Mouse (Mus musculus) granulocyte monocyte progenitor cell, adult 5-6 weeks (primary cell): ENCODE results near the gene Prr12. TPM values are rescaled to one million over a fixed set of nuclear protein-coding genes. Genes with fewer than 3 reads are reported as not detected.

ENCODE experiments used
- ATAC-seq: replicated peaks from 2 replicates; pipeline ENCODE4 v1.8.0; 2016; ENCODE audit warnings: mild to moderate bottlenecking, moderate TSS enrichment, inconsistent platforms; ENCODE audit not compliant: poor library complexity, severe bottlenecking
- total RNA-seq, 2 experiments: library from RNA; stranded (forward) in 1 of 2; stranded (reverse) in 1 of 2; fragments of 200-712, 200-1000 nt in 1 of 2; fragments of >200 nt in 1 of 2; fragmentation: Nextera tagmentation in 1 of 2; gene quantifications; 2 replicates each; pipeline ENCODE4 v1.2.3; 2014 to 2017

Prr12 gene
- total RNA-seq, 2 experiments from 2014 or later: 4.1 to 21.1 TPM

DNA sequence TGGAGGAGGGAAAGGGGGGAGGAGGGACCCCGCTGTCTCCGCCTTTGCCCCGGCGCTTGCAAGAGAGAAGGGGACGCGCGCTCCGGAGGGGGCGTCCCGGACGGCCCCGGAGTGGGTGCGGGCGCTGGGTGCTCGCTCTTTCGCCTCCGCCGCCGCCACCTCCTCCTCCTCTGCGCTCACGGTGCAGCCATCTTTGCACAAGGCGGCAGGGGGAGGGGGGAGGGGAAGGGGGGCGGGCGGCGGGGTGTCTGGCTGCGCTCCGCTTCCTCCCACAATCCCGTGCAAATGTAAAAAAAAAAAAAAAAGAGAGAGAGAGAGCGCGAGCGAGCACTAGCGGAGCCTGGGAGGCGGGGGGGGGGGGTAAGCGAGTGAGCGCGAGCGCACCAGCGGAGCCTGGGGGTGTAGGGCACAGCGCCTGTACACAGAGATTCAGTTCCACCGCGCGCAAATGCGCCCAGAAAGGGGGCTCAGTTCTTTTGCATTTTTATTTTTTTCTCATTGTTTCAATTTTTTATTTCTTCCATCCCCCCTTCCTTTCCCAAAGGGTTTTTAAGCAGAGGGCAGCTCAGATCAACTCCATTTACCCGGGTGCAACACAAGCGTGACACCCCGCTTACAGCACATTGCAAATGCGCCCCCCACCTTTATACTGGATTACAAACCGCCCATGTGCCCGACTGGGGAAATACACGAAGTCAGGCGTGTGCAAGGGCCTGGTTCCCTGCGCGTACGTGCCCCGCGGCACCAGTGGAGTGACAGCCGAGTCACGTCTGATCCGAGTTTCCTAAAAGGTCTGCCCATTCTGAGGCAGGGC, 643 bp upstream of the Prr12 start:
- ATAC-seq: peak; percentile 31

GRCm38 (mm10) chr7:45052181-45052861, 360 bp downstream of the Prr12 start:
- no peak for ATAC-seq

DNA sequence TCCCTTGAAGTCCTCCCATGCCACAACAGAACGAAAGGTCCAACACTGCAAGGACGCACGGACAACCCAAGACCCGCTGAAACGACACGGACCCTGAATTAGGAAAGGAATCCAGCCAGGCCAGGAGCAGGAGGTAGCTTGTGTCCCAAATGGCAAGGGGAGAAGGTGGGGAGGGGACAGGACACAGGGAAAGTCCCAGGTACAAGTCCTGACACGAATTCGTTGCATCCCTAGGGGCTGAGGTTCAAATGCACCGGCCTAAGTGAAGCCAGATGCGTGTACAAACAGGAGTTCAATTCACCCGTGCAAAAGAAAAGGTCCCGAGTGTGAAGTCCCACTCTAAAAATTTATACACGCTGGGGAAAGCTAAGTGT, 1.1 kb downstream of the Prr12 start:
- no peak for ATAC-seq

GRCm38 (mm10) chr7:45050945-45051600, 1.6 kb downstream of the Prr12 start:
- peak; percentile 6; the same call in 1 of the 2 replicates for ATAC-seq

DNA sequence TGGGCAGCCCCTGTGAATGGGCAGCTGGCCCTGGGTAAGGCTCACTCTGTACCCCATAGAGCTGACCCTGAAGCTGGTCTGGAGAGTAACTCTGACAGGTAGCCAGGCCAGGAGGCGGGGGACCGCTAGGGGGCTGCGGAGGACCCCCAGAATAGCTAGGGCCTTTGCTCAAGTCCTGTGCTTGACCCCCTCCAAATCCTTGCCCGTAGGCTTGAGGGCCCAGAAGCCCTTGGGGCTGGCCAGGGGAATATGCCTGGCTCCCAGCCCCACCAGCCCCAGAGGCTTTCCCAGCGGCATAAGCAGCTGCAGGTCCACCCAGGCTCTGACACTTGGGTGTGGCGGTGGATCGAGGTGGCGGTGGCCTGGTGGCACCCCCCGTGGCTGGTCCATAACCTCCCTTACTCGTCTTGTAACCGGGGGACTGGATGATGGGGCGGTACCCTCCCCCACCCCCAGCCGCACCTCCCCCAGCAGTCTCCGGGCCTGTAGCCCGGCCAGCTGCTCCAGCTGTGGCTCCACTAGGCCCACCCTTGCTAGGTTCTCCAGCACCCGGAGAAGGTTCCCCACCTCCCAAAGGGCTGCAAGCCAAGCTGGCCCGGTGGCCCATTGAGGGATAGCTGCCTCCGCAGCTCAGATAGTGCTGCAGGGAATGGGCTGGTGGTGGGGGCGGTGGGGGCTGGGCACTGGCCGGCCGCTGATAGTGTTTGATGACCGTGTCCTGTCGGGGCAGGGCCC, 3.6 kb downstream of the Prr12 start:
- ATAC-seq: no peak

DNA sequence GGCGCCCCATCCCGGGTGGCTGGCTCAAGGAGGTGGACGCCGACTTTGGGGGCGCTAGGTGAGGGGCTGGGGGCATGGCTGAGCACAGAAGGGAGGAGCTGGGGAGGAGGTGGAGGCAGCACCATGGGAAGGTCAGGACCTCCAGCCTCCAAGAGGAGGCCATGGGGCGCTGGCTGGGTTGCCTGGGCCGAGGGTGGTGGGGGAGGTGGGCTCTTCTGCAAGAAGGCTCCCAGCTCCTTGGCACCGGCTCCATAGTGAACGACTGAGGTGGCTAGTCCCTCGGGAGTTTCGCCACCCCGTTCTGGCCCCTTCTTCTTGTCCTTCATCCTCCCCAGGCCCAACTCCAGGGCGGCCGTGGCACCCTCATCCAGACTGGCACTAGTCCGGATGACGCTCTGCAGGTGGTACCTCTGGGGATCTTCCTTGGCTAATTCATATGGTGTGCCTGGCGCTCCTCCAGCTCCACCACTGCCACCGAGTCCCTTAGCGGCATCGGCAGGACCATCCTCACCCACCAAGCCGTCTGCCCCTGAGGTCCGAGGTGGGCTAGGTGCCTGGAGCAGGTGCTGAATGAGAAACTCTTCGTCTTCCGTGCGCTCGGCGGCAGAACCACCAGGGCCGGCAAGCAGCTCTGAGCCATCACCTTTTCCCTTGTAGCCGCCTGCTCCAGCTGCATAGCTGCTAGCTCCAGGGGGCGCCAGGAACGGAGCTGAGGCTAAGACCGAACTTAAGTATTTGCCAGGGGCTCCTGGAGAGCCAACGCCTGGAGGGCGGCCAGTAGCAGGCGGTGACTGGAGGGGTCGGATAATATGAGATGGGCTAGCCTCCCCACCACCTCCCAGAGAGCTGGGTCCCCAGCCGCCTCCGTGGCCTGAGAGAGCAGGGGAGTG, 4.4 kb downstream of the Prr12 start:
- no peak for ATAC-seq

DNA sequence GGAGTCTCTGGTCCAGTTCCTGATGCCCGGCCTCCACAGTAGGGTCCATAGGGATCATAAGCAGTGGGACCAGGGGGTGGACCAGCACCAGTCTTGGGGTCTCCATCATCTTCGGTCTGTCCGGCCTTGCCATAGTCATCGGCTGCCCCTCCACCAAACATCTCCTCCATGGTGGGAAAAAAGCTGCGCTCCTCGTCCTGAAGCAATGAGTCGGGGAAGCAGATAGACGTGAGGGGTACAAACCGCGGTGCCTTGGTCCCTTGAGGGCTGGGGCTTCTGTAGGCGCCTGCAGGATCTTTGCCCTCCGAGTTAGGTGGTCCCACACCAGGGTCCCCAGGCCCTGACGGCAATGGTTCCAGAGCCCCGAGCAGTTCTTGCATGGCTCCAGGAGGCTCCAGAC, 5.2 kb downstream of the Prr12 start:
- ATAC-seq: no peak

DNA sequence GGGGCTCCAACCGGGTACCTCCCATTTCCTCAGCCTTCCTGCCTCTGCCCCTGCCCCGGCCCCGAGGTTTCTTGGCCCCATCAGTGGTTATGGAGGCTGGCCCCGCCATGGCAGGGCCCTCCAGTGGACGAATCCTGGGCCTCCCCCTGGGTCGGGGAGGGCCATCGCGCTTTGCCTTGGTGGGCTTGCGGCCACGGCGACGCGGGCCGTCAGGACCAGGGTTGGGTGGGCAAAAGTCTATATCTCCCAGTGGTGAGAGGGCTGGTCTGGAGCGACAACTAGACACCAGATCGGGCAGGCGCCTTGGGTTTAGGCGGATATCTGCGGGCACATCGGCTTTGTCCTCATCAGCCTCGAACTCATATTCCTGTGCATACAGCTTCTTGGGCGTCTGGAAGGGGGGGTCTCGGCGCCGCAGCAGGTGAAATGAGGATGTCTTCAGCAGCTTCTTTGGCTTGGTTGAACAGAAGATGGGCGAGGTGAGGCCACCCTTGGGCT, 5.8 kb downstream of the Prr12 start:
- ATAC-seq: no peak

DNA sequence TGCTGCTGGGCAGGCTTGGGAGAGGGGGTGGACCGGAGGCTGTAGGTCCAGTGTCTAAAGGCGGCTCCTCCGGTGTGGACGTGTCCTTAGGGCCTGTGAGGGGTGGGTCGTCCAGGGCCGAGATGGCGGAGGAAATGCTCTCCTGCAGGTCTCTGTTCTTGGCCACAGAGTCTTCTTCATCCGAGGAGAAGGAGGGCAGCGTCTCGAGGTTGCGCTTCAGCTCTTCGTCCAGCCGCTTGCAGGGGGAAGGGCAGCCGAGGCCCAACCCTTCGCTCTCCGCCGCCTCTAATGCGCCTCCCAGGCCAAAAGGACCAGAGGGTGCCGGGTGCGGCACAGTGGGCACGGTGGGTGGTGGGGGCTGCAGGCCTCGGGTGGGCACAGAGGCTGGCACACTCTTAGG, 6.9 kb downstream of the Prr12 start:
- ATAC-seq: no peak

- ATAC-seq: no peak
Measured at GRCm38 (mm10) chr7:45043307-45043706, 9.4 kb downstream of the Prr12 start.

GRCm38 (mm10) chr7:45040851-45041250, 11.8 kb downstream of the Prr12 start:
- no peak for ATAC-seq

DNA sequence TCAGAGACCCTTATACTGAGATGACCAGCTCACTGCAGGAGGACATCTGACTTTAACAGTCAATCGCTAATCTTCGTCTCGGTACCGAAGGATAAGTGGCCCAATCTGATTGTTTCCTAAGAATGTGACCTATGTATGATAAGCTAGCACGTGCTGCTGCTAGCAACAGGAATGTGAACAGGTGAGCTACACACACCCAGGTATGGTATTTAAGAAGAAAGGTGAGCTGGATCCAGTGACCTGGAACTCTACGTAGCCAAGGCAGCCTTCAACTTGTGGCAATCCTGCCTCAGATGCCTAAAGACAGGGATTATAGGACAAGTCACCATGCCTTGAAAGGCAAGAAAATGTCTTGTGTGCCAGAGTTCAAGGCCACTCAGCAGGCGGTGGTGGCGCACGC, 14.3 kb downstream of the Prr12 start:
- no peak for ATAC-seq

- peak; percentile 79 for ATAC-seq
Measured at GRCm38 (mm10) chr7:45037720-45038361, 14.8 kb downstream of the Prr12 start.

- ATAC-seq: no peak
Measured at GRCm38 (mm10) chr7:45036702-45037101, 16.0 kb downstream of the Prr12 start.

DNA sequence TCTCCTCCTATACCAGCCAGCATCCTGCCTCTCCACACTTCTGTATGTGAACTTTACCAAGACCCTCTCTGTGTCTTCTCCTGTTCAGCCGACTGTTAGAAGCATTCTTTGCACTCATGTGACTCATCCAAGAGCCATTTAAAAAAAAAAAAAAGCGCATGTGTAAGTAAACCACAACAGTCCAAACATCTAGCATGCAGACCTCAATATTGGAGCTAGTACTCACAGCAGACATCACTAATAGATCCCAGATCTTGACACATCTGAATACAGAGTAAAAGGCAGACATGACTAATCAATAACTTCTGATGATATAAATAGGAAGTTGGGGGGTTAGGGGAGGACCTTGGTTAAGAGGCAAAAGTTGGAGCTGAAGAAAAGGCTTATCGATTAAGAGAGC, 17.1 kb downstream of the Prr12 start:
- no peak for ATAC-seq

DNA sequence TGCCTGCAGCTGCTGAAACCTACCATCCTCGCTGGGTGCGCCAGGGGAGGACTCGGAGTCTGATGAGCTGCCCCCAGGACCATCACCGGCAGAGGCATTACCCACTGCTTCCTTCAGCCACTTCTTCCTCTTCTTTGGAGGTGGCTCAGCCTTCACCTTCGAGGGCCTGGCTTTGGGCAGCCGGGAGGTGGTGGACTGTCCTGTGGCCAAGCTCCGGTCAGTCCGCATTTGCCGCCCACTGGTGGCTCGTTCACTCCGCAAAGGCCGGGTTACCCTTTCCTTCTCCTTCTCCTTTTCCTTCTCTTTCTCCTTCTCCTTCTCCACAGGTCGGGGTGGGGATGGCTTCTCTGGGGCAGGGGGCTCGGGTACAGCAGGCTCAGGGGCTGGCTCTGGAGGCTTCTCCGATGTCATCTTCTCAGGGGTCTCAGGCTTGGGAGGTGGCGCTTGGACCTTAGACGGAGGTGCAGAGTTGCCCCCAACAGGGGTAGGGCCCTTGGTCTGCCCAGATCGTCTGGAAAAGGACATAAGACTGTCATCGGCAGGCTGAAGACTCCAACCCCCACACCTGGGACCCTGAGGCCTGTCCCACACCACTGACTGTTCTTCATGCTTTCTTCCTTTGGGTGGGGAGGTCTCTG, 18.8 kb downstream of the Prr12 start:
- ATAC-seq: no peak

DNA sequence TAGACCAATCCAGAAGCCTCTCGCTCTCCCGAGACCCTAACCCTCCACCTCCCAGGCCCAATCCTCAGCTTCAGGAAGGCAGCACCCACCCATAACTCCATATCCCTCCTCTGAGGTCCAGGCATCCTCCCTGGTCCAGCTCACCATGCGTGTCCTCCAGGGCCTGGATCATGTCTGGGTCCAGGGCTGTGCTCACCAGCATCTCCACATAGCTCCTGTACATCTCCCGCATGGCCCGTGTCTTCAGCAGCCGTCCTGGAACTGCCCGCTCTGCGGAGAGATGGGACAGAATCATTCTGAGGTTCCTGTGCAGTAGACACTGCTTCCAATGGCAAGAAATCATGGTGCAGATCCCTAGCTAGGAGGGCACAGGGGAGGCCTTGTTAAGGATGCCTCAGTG, 21.8 kb downstream of the Prr12 start:
- no peak for ATAC-seq

DNA sequence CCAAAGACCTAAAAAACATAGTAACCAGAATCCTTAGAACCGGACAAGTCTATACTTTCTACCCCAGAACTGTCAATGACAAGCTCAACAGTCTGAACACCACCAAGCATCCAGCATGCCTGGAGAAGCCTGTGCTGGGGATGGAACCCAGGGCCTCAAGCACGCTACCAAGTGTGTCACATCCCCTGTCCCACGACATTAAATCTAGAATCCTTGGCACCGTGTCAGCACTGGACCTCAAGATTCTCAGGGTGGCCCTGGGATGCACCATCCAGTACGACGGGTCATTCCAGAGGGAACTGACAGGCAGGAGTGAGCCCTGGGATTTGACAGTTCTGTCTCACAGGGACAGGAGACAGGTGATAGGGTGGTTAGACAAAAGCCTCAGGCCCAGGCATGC, 22.7 kb downstream of the Prr12 start:
- no peak for ATAC-seq

DNA sequence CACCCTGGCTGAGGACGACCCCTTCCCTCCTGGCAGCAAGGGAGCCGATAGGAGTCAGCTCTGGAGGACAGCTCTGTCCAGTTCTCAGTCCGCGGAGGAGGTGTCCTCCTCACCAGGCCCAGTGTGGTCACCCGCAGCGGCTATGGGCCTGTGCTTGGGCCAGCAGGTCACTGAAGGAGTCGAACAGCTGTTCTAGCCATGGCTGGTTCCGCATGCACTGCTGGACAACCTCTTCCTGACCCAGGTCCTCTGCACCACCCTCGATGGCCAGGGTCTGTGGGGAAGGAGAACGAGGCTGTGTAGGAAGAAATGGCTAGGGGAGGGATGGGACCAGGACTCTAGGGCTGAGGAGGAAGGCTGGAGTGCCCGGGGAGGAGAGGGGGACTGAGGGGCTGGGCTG, 24.3 kb downstream of the Prr12 start:
- no peak for ATAC-seq
